Mouse (Mus musculus) neutrophil, adult 59 days (primary cell): ENCODE measurements around the gene Tomm34. TPM values are rescaled to one million over a fixed set of nuclear protein-coding genes. Genes with fewer than 3 reads are reported as not detected.

Experiments
- total RNA-seq, 2 experiments: library from RNA; stranded (reverse); gene quantifications; 1 replicate in 1 of 2; 2 replicates in 1 of 2; pipeline ENCODE4 v1.2.4; 2023

Gene Tomm34
- 10 to 100 TPM; 40.3 to 49.7 TPM for total RNA-seq

GRCm38 (mm10) chr2:164070765-164071436 is at the start of gene Tomm34:
TSS of gene Tomm34 (minus strand) at chr2:164071169.

GRCm38 (mm10) chr2:164070142-164070764 is 716 bp downstream of the Tomm34 start, which contains the start of gene Stk4:
TSS of gene Stk4 (plus strand) at chr2:164070322.

GRCm38 (mm10) chr2:164025150-164025549 is 45.8 kb downstream of the Tomm34 start, which contains the start of gene Pabpc1l:
TSS of gene Pabpc1l (plus strand) at chr2:164025450.

Other genes with a start within 250 kb of the Tomm34 start
- gene Kcnk15, start 217.5 kb downstream of the Tomm34 start, total RNA-seq, result not detected
- gene Rims4, start 152.5 kb downstream of the Tomm34 start, total RNA-seq, result under 1 TPM; 0.27 to 0.31 TPM
- 100 to 1,000 TPM; 147 to 164 TPM for gene Ywhab, start 76.2 kb downstream of the Tomm34 start, total RNA-seq
- 10 to 100 TPM; 12.4 to 13.0 TPM for gene Pabpc1l, start 45.7 kb downstream of the Tomm34 start, total RNA-seq
- 100 to 1,000 TPM; 159 to 163 TPM for gene Stk4, start 847 bp downstream of the Tomm34 start, total RNA-seq
- gene Kcns1, start 99.9 kb upstream of the Tomm34 start, total RNA-seq, result not detected
- not detected for gene Wfdc5, start 111.6 kb upstream of the Tomm34 start, total RNA-seq
- gene Wfdc12, start 119.4 kb upstream of the Tomm34 start, total RNA-seq, result not detected
- not detected for gene Wfdc15a, start 129.0 kb upstream of the Tomm34 start, total RNA-seq
- not detected for gene Wfdc15b, start 150.5 kb upstream of the Tomm34 start, total RNA-seq
- gene Svs2, start 167.3 kb upstream of the Tomm34 start, total RNA-seq, result not detected
- gene Svs3b, start 185.5 kb upstream of the Tomm34 start, total RNA-seq, result not detected
- gene Svs4, start 207.3 kb upstream of the Tomm34 start, total RNA-seq, result not detected
- gene Svs3a, start 218.1 kb upstream of the Tomm34 start, total RNA-seq, result not detected
- gene Svs6, start 245.6 kb upstream of the Tomm34 start, total RNA-seq, result not detected